Mouse (Mus musculus) c-Kit-negative CD71-positive TER-119-positive erythroid progenitor cells, embryonic 14.5 days (primary cell): ENCODE data around the gene Cyp2c65.
"Not testable (repeated sequence)": the region's sequence is repeated elsewhere in the genome, so short reads cannot be mapped to it uniquely, and the experiment has no call there.

Source experiments
- DNase-seq: peaks from one replicate; pipeline ENCODE4 v3.0.0-alpha.2; 2013; ENCODE audit warnings: low read depth, low spot score

Gene Cyp2c65

GRCm38 (mm10) chr19:39060719-39061118, at the start of gene Cyp2c65:
Cyp2c65 (plus strand) TSS chr19:39061015.
- no peak for DNase-seq

- no peak for DNase-seq
Observed at GRCm38 (mm10) chr19:39057928-39058327, 2.9 kb upstream of the Cyp2c65 start.

- not testable (repeated sequence) for DNase-seq
Observed at GRCm38 (mm10) chr19:39098779-39099178, 38.0 kb downstream of the Cyp2c65 start.

GRCm38 (mm10) chr19:39113644-39114043, 52.8 kb downstream of the Cyp2c65 start, which contains the start of gene Cyp2c66:
Cyp2c66 (plus strand) TSS chr19:39113898.
- DNase-seq, result no peak
